Mouse (Mus musculus) kidney, embryonic 15.5 days (tissue): Measurements from ENCODE around the gene Gm17509. TPM values are rescaled to one million over a fixed set of nuclear protein-coding genes. Genes with fewer than 3 reads are reported as not detected.

Experiments
- polyA plus RNA-seq: library from polyadenylated mRNA; unstranded; fragments of >200 nt; fragmentation: Nextera tagmentation; extraction: Ambion mirVana; gene quantifications from 2 replicates; pipeline ENCODE4 v1.2.1, GENCODE M21; 2015

Gm17509 gene
- polyA plus RNA-seq, 1 experiment from 2014 or later, result 0.39 TPM

Other genes with a start within 250 kb of the Gm17509 start
- 16.8 and 18.5 TPM in 2 replicates for gene Parp8, start 195.5 kb downstream of the Gm17509 start, polyA plus RNA-seq
- gene Emb, start 12.5 kb downstream of the Gm17509 start, polyA plus RNA-seq, result 41.0 and 41.9 TPM in 2 replicates